Mouse (Mus musculus) MEL (cell line): ENCODE results near the gene Tsfm. TPM values are rescaled to one million over a fixed set of nuclear protein-coding genes. Genes with fewer than 3 reads are reported as not detected.

Experiments
- DNase-seq: peaks from one replicate; pipeline ENCODE4 v3.0.0; 2011; ENCODE audit warnings: low read depth, low spot score
- H3K27ac ChIP-seq: 2 replicates; pipeline ENCODE4 v1.5.1; 2012; ENCODE audit warnings: low read depth, mild to moderate bottlenecking, control low read depth, low read length, moderate library complexity; ENCODE audit not compliant: control insufficient read depth
- H3K27me3 ChIP-seq, 2 experiments: fragments of 150-350 bp in 1 of 2; sonication (generic) in 1 of 2; 2 replicates each; pipeline ENCODE4 v1.6.1; 2012; ENCODE audit warnings: low read length in 2 of 2, mild to moderate bottlenecking in 2 of 2, improper control_type of control experiment in 1 of 2, moderate library complexity in 1 of 2; ENCODE audit not compliant: insufficient read depth in 2 of 2, control insufficient read depth in 1 of 2
- H3K36me3 ChIP-seq, 2 experiments: 2 replicates each; pipeline ENCODE4 v1.6.1; 2012 to 2014; ENCODE audit warnings: low read length in 2 of 2, improper control_type of control experiment in 1 of 2, inconsistent platforms in 1 of 2, mild to moderate bottlenecking in 1 of 2; ENCODE audit not compliant: insufficient read depth in 2 of 2, control insufficient read depth in 1 of 2
- H3K4me1 ChIP-seq, 2 experiments: fragments of 150-350 bp in 1 of 2; sonication (generic) in 1 of 2; 2 replicates each; pipeline ENCODE4 v1.6.1; 2012; ENCODE audit warnings: low read length in 2 of 2, improper control_type of control experiment in 1 of 2, mild to moderate bottlenecking in 1 of 2; ENCODE audit not compliant: insufficient read depth in 2 of 2, control insufficient read depth in 1 of 2
- H3K4me3 ChIP-seq, 2 experiments: fragments of 150-350 bp in 1 of 2; sonication (generic) in 1 of 2; 2 replicates each; pipeline ENCODE4 v1.5.1; 2012; ENCODE audit warnings: low read depth in 2 of 2, low read length in 2 of 2, mild to moderate bottlenecking in 2 of 2, moderate library complexity in 2 of 2, control low read depth in 1 of 2, improper control_type of control experiment in 1 of 2; ENCODE audit not compliant: control insufficient read depth in 1 of 2, insufficient read depth in 1 of 2
- H3K79me2 ChIP-seq: 2 replicates; pipeline ENCODE4 v1.6.1; 2012; ENCODE audit warnings: mild to moderate bottlenecking, low read length, moderate library complexity; ENCODE audit not compliant: control insufficient read depth, poor library complexity, insufficient read depth
- H3K9ac ChIP-seq: 2 replicates; pipeline ENCODE4 v1.6.1; 2012; ENCODE audit warnings: low read depth, mild to moderate bottlenecking, control low read depth, low read length, moderate library complexity; ENCODE audit not compliant: control insufficient read depth, poor library complexity, severe bottlenecking
- H3K9me3 ChIP-seq: fragments of 150-350 bp; sonication (generic); replicated peaks from 2 replicates; pipeline ENCODE4 v1.6.1; 2012; ENCODE audit warnings: mild to moderate bottlenecking, low read length, improper control_type of control experiment, moderate library complexity; ENCODE audit not compliant: insufficient read depth
- CHD1 ChIP-seq: IDR thresholded peaks from 2 replicates; pipeline ENCODE4 v1.6.1; 2012; ENCODE audit warnings: low read depth, mild to moderate bottlenecking, inconsistent platforms, low read length, improper control_type of control experiment
- CTCF ChIP-seq, 3 experiments: IDR thresholded peaks in 2 of 3; conservative IDR thresholded peaks in 1 of 3; 2 replicates each; pipeline ENCODE4 v1.5.1; 2011 to 2012; ENCODE audit warnings: low read length in 3 of 3, low read depth in 2 of 3, mild to moderate bottlenecking in 2 of 3, improper control_type of control experiment in 1 of 3, inconsistent platforms in 1 of 3, mixed read lengths in 1 of 3, moderate library complexity in 1 of 3; ENCODE audit not compliant: control insufficient read depth in 1 of 3, insufficient read depth in 1 of 3, poor library complexity in 1 of 3, severe bottlenecking in 1 of 3
- E2F4 ChIP-seq: IDR thresholded peaks from 2 replicates; pipeline ENCODE4 v1.6.1; 2011; ENCODE audit warnings: low read depth, low read length, improper control_type of control experiment, borderline replicate concordance
- EP300 ChIP-seq, 2 experiments: IDR thresholded peaks; 2 replicates each; pipeline ENCODE4 v1.6.1; 2011; ENCODE audit warnings: improper control_type of control experiment in 2 of 2, low read length in 2 of 2, low read depth in 1 of 2, mild to moderate bottlenecking in 1 of 2
- GATA1 ChIP-seq: IDR thresholded peaks from 2 replicates; pipeline ENCODE4 v1.6.1; 2011; ENCODE audit warnings: low read depth, low read length, improper control_type of control experiment
- HCFC1 ChIP-seq: IDR thresholded peaks from 2 replicates; pipeline ENCODE4 v1.6.1; 2012; ENCODE audit warnings: low read depth, mild to moderate bottlenecking, inconsistent platforms, low read length, improper control_type of control experiment, moderate library complexity
- JUND ChIP-seq: IDR thresholded peaks from 2 replicates; pipeline ENCODE4 v1.6.1; 2011; ENCODE audit warnings: low read depth, mild to moderate bottlenecking, improper control_type of control experiment, low read length
- KAT2A ChIP-seq: conservative IDR thresholded peaks from 2 replicates; pipeline ENCODE4 v1.6.1; 2012; ENCODE audit warnings: low read depth, low read length, improper control_type of control experiment, inconsistent platforms
- MAFK ChIP-seq: IDR thresholded peaks from 2 replicates; pipeline ENCODE4 v1.6.1; 2011; ENCODE audit warnings: low read depth, mild to moderate bottlenecking, low read length, improper control_type of control experiment, borderline replicate concordance
- MAZ ChIP-seq: IDR thresholded peaks from 2 replicates; pipeline ENCODE4 v1.6.1; 2012; ENCODE audit warnings: low read depth, mild to moderate bottlenecking, inconsistent platforms, low read length, improper control_type of control experiment
- MEF2A ChIP-seq: IDR thresholded peaks from 2 replicates; pipeline ENCODE4 v1.6.1; 2014; ENCODE audit warnings: low read depth, mild to moderate bottlenecking, inconsistent platforms, low read length, improper control_type of control experiment; ENCODE audit not compliant: poor library complexity, insufficient replicate concordance, severe bottlenecking; ENCODE audit errors: extremely low read depth
- NELFE ChIP-seq: IDR thresholded peaks from 2 replicates; pipeline ENCODE4 v1.6.1; 2011; ENCODE audit warnings: low read depth, low read length, improper control_type of control experiment
- POLR2A ChIP-seq, 2 experiments: IDR thresholded peaks; 2 replicates each; pipeline ENCODE4 v1.6.1; 2011 to 2012; ENCODE audit warnings: low read length in 2 of 2, mild to moderate bottlenecking in 2 of 2, control low read depth in 1 of 2, improper control_type of control experiment in 1 of 2, low read depth in 1 of 2, moderate library complexity in 1 of 2; ENCODE audit not compliant: control insufficient read depth in 1 of 2, insufficient read depth in 1 of 2, poor library complexity in 1 of 2
- POLR2AphosphoS5 ChIP-seq: IDR thresholded peaks from 2 replicates; pipeline ENCODE4 v1.6.1; 2012; ENCODE audit warnings: low read depth, borderline replicate concordance, mild to moderate bottlenecking, inconsistent platforms, low read length, moderate library complexity, mixed read lengths
- RAD21 ChIP-seq: IDR thresholded peaks from 2 replicates; pipeline ENCODE4 v1.6.1; 2011; ENCODE audit warnings: mild to moderate bottlenecking, low read depth, low read length, improper control_type of control experiment
- SIN3A ChIP-seq: IDR thresholded peaks from 2 replicates; pipeline ENCODE4 v1.6.1; 2012; ENCODE audit warnings: low read length, improper control_type of control experiment, inconsistent platforms
- SMC3 ChIP-seq: IDR thresholded peaks from 2 replicates; pipeline ENCODE4 v1.6.1; 2011; ENCODE audit warnings: low read depth, low read length, improper control_type of control experiment
- TBP ChIP-seq: IDR thresholded peaks from 2 replicates; pipeline ENCODE4 v1.8.0; 2011; ENCODE audit warnings: low read depth, low read length, improper control_type of control experiment
- USF1 ChIP-seq: IDR thresholded peaks from 2 replicates; pipeline ENCODE4 v1.6.1; 2014; ENCODE audit warnings: low read depth, mild to moderate bottlenecking, inconsistent platforms, low read length, improper control_type of control experiment, moderate library complexity
- USF2 ChIP-seq, 2 experiments: IDR thresholded peaks; 2 replicates each; pipeline ENCODE4 v1.6.1; 2011 to 2012; ENCODE audit warnings: improper control_type of control experiment in 2 of 2, low read length in 2 of 2, borderline replicate concordance in 1 of 2, inconsistent platforms in 1 of 2, low read depth in 1 of 2, mild to moderate bottlenecking in 1 of 2; ENCODE audit not compliant: insufficient read depth in 1 of 2
- ZC3H11A ChIP-seq: IDR thresholded peaks from 2 replicates; pipeline ENCODE4 v1.6.1; 2012; ENCODE audit warnings: low read depth, mild to moderate bottlenecking, inconsistent platforms, low read length, improper control_type of control experiment
- ZMIZ1 ChIP-seq: IDR thresholded peaks from 2 replicates; pipeline ENCODE4 v1.6.1; 2012; ENCODE audit warnings: low read depth, mild to moderate bottlenecking, inconsistent platforms, low read length, improper control_type of control experiment, moderate library complexity
- polyA plus RNA-seq, 2 experiments: library from polyadenylated mRNA; stranded (reverse) in 1 of 2; unstranded in 1 of 2; fragments of >175 nt in 1 of 2; fragments of >200 nt in 1 of 2; gene quantifications; 2 replicates each; pipeline versions ENCODE4 v1.2.1 to v1.2.4; 2012; ENCODE audit warnings: low replicate concordance in 2 of 2, low read depth in 1 of 2; ENCODE audit not compliant: insufficient read length in 2 of 2, insufficient read depth in 1 of 2, missing spikeins in 1 of 2
- total RNA-seq: library from RNA; depleted of rRNA; stranded (reverse); fragments of 300-350 nt; gene quantifications from 2 replicates; pipeline ENCODE4 v1.2.3, GENCODE M21; 2012

The Tsfm gene
- total and polyA plus RNA-seq, 3 experiments = 84.7 to 90.0 TPM; not detected in 1

GRCm38 (mm10) chr10:126990313-126991056 is 40.2 kb downstream of the Tsfm start:
- TF ChIP-seq USF2 (IDR thresholded peaks at IDR 0.05; ENCODE audit: borderline replicate concordance in 1 of 2, insufficient read depth in 1 of 2, low read depth in 1 of 2, low read length in 2 of 2) (no peak), EP300 (IDR thresholded peaks at IDR 0.05; ENCODE audit: low read depth in 1 of 2, low read length in 2 of 2) (no peak), MEF2A (no peak), KAT2A (no peak), NELFE (no peak), CHD1 (no peak), SIN3A (no peak; the same call in 1 of the 2 replicates), USF1 (no peak), CTCF (IDR thresholded peaks at IDR 0.05 in 2 of 3, conservative IDR thresholded peaks at IDR 0.05 in 1 of 3; ENCODE audit: control insufficient read depth in 1 of 3, insufficient read depth in 1 of 3, low read depth in 2 of 3, low read length in 3 of 3, poor library complexity in 1 of 3, severe bottlenecking in 1 of 3) (peak; percentile 95 to 99 (median 96)), TBP (no peak), RAD21 (peak; percentile 88), HCFC1 (no peak), GATA1 (no peak), JUND (no peak), MAZ (no peak), ZC3H11A (peak; percentile 60), E2F4 (no peak), MAFK (no peak), POLR2AphosphoS5 (no peak), ZMIZ1 (no peak), SMC3 (peak; percentile 85), POLR2A (IDR thresholded peaks at IDR 0.05; ENCODE audit: control insufficient read depth in 1 of 2, insufficient read depth in 1 of 2, low read depth in 1 of 2, low read length in 2 of 2, poor library complexity in 1 of 2) (no peak)
- Histone ChIP-seq H3K4me1 (peaks cover 2 to 16% of the 10 kb centered on the region in 2 experiments; a peak in 2 of 4 replicates), H3K4me3 (no peak overlapping the region), H3K79me2 (no peaks in the 10 kb centered on the region; the same call in 1 of the 2 replicates), H3K9ac (no peak overlapping the region), H3K27me3 (no peaks in the 10 kb centered on the region), H3K36me3 (peaks cover 0 to 8% of the 10 kb centered on the region in 2 experiments; a peak in 3 of 4 replicates), H3K9me3 (no peaks in the 10 kb centered on the region), H3K27ac (no peak overlapping the region)
- peak; percentile 85 for DNase-seq
